Mouse (Mus musculus): Measurements from ENCODE around the gene Lclat1.
A peak's percentile ranks its signal among the peaks of the same experiment; 100 is the strongest.

Lclat1 gene

GRCm38 (mm10) chr17:73196139-73196538 is 88.4 kb downstream of the Lclat1 start:
- DNase-seq (ENCODE audit: low spot score), result no peak

- DNase-seq (ENCODE audit: low spot score), result no peak
Measured at GRCm38 (mm10) chr17:73197724-73198123, 89.9 kb downstream of the Lclat1 start.

- no peak for DNase-seq (ENCODE audit: low spot score)
Measured at GRCm38 (mm10) chr17:73199387-73199786, 91.6 kb downstream of the Lclat1 start.

- no peak for DNase-seq (ENCODE audit: low spot score)
Measured at GRCm38 (mm10) chr17:73200380-73200779, 92.6 kb downstream of the Lclat1 start.

GRCm38 (mm10) chr17:73203642-73204332 is 96.0 kb downstream of the Lclat1 start:
- no peak for DNase-seq (ENCODE audit: low spot score)

- no peak for DNase-seq (ENCODE audit: low spot score)
Measured at GRCm38 (mm10) chr17:73210960-73211531, 103.3 kb downstream of the Lclat1 start.

- DNase-seq (ENCODE audit: low spot score), result no peak
Measured at GRCm38 (mm10) chr17:73212754-73213153, 105.0 kb downstream of the Lclat1 start.

- no peak for DNase-seq (ENCODE audit: low spot score)
Measured at GRCm38 (mm10) chr17:73213187-73213586, 105.4 kb downstream of the Lclat1 start.

GRCm38 (mm10) chr17:73213677-73214076 is 105.9 kb downstream of the Lclat1 start:
- no peak for DNase-seq (ENCODE audit: low spot score)

- no peak for DNase-seq (ENCODE audit: low spot score)
Measured at GRCm38 (mm10) chr17:73217274-73217673, 109.5 kb downstream of the Lclat1 start.

- no peak for DNase-seq (ENCODE audit: low spot score)
Measured at GRCm38 (mm10) chr17:73220746-73221145, 113.0 kb downstream of the Lclat1 start.

GRCm38 (mm10) chr17:73222077-73222476 is 114.3 kb downstream of the Lclat1 start:
- no peak for DNase-seq (ENCODE audit: low spot score)

GRCm38 (mm10) chr17:73225442-73225841 is 117.7 kb downstream of the Lclat1 start:
- DNase-seq (ENCODE audit: low spot score), result no peak

- DNase-seq (ENCODE audit: low spot score), result no peak
Measured at GRCm38 (mm10) chr17:73225996-73226395, 118.2 kb downstream of the Lclat1 start.

- DNase-seq (ENCODE audit: low spot score), result no peak
Measured at GRCm38 (mm10) chr17:73226595-73226994, 118.8 kb downstream of the Lclat1 start.

GRCm38 (mm10) chr17:73227361-73227760 is 119.6 kb downstream of the Lclat1 start:
- no peak for DNase-seq (ENCODE audit: low spot score)

GRCm38 (mm10) chr17:73229445-73230155 is 121.8 kb downstream of the Lclat1 start:
- no peak for DNase-seq (ENCODE audit: low spot score)

GRCm38 (mm10) chr17:73230340-73230989 is 122.7 kb downstream of the Lclat1 start:
- DNase-seq (ENCODE audit: low spot score), result no peak

- DNase-seq (ENCODE audit: low spot score), result no peak
Measured at GRCm38 (mm10) chr17:73231337-73231736, 123.6 kb downstream of the Lclat1 start.

GRCm38 (mm10) chr17:73232593-73232992 is 124.8 kb downstream of the Lclat1 start:
- DNase-seq (ENCODE audit: low spot score), result no peak

GRCm38 (mm10) chr17:73233975-73234374 is 126.2 kb downstream of the Lclat1 start:
- DNase-seq (ENCODE audit: low spot score), result no peak

- peak; percentile 40 for DNase-seq (ENCODE audit: low spot score)
Measured at GRCm38 (mm10) chr17:73237178-73237853, 129.5 kb downstream of the Lclat1 start.

Measured in testis, postnatal 14 days (tissue).